Mouse (Mus musculus): Measurements from ENCODE around the gene Pik3r2.

DNA sequence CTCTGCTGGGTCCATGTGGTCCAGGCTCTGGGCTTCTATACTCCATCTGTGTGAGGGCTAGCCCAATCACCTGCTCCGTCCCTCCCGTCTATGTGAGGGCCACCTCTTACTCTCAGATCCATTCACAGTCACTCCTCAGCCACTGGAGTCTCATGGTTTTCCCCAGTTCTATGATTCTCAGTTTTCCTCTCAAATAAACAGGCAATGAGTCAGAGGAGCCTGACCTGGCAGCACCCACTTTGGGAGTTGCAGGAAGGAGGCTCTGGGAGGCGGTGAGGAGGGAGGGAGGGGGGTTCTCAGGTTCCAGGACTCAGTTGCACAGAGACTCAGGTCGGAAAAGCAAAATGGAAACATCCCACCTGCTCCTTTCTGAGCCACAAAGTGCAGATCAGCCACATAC lies 36.4 kb upstream of the Pik3r2 start:
- TF ChIP-seq GATA1 (IDR thresholded peaks at IDR 0.05; ENCODE audit: borderline replicate concordance, low read length) (no peak), FLI1 (IDR thresholded peaks at IDR 0.05; ENCODE audit: low read length) (no peak)
